Mouse (Mus musculus) liver, adult (tissue): ENCODE data around the gene Aldh1a3.

ENCODE experiments used
- GATA4 ChIP-seq: IDR thresholded peaks from 2 replicates; pipeline ENCODE4 v1.6.1; 2014; ENCODE audit warnings: mild to moderate bottlenecking, low read length; ENCODE audit not compliant: insufficient replicate concordance

The Aldh1a3 gene

GRCm38 (mm10) chr7:66427437-66428161, at the start of gene Aldh1a3:
Gene Aldh1a3, minus strand, starts transcription at chr7:66427517.
- no peak for TF ChIP-seq GATA4

GRCm38 (mm10) chr7:66476289-66476688, 49.0 kb upstream of the Aldh1a3 start:
- no peak for TF ChIP-seq GATA4

- no peak for TF ChIP-seq GATA4
Observed at GRCm38 (mm10) chr7:66471641-66472216, 44.4 kb upstream of the Aldh1a3 start.

GRCm38 (mm10) chr7:66466641-66467040, 39.3 kb upstream of the Aldh1a3 start:
- TF ChIP-seq GATA4: no peak

- no peak for TF ChIP-seq GATA4
Observed at GRCm38 (mm10) chr7:66465241-66465640, 37.9 kb upstream of the Aldh1a3 start.

- no peak for TF ChIP-seq GATA4
Observed at GRCm38 (mm10) chr7:66463081-66463480, 35.8 kb upstream of the Aldh1a3 start.

GRCm38 (mm10) chr7:66451622-66452295, 24.4 kb upstream of the Aldh1a3 start:
- no peak for TF ChIP-seq GATA4

- TF ChIP-seq GATA4: no peak
Observed at GRCm38 (mm10) chr7:66449971-66450752, 22.8 kb upstream of the Aldh1a3 start.

- TF ChIP-seq GATA4: no peak
Observed at GRCm38 (mm10) chr7:66448786-66449540, 21.6 kb upstream of the Aldh1a3 start.

GRCm38 (mm10) chr7:66448304-66448703, 21.0 kb upstream of the Aldh1a3 start:
- TF ChIP-seq GATA4: no peak

- no peak for TF ChIP-seq GATA4
Observed at GRCm38 (mm10) chr7:66446860-66447259, 19.5 kb upstream of the Aldh1a3 start.

GRCm38 (mm10) chr7:66445117-66445905, 18.0 kb upstream of the Aldh1a3 start:
- TF ChIP-seq GATA4: no peak

GRCm38 (mm10) chr7:66444706-66445105, 17.4 kb upstream of the Aldh1a3 start:
- no peak for TF ChIP-seq GATA4
